Mouse (Mus musculus) erythroid progenitor cell, adult 5-6 weeks (primary cell): ENCODE measurements around the gene AW551984. TPM values are rescaled to one million over a fixed set of nuclear protein-coding genes. Genes with fewer than 3 reads are reported as not detected.

Source experiments
- ATAC-seq: replicated peaks from 2 replicates; pipeline ENCODE4 v1.8.0; 2016; ENCODE audit warnings: moderate number of reproducible peaks, mild to moderate bottlenecking, moderate TSS enrichment, inconsistent platforms; ENCODE audit not compliant: poor library complexity, low FRiP score, severe bottlenecking
- total RNA-seq, 2 experiments: library from RNA; stranded (forward) in 1 of 2; stranded (reverse) in 1 of 2; fragments of 150-400 nt in 1 of 2; fragments of 186-747, 209-891 nt in 1 of 2; gene quantifications; 2 replicates each; pipeline versions ENCODE4 v1.2.3 to v1.2.4; 2015 to 2017; ENCODE audit warnings: low replicate concordance in 2 of 2

AW551984 gene
- total RNA-seq (2015; ENCODE audit: low replicate concordance) (not detected in 2 replicates), total RNA-seq (2017; ENCODE audit: low replicate concordance) (not detected in 2 replicates)

DNA sequence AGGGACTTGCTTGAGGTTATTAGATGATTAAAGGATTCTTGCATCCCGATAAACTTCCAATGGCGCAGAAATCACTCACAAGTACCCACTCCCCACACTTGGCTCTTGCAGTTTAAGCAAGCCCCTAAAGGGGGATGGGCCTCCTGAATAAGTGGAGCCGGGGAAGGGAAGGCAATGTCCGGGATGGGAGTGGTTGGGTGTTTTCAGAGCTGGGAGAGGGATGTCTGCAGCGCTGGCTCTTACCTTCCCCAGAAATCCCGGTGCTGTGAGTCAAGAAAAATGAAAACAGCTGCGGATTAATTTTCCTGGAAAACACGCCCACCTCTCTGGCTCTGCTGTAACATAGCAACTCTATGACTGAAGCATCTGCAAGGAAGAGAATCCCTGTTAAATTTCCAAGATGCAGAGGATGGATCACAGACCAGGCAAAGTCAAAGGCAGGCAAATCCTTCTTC, at the start of gene AW551984:
TSS of gene AW551984 (minus strand) at position 405 of the 455 bp plus-strand sequence.
- ATAC-seq = no peak

DNA sequence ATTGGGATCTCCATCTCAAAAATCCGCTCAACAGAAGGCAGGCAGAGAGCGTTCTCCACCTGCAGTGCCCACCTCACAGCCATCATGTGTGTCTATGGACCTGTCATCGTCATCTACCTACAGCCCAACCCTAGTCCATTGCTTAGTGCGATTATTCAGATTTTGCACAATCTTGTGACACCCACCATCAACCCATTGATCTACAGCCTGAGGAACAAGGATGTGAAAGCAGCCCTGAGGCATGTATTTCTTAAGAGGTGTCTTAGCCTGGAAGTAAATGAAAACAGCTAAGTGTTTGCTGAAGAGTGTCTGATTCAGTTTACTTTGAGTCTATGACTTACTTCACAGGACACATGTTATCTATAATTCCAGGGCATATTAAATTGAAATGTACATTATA, 43.2 kb upstream of the AW551984 start:
- no peak for ATAC-seq

DNA sequence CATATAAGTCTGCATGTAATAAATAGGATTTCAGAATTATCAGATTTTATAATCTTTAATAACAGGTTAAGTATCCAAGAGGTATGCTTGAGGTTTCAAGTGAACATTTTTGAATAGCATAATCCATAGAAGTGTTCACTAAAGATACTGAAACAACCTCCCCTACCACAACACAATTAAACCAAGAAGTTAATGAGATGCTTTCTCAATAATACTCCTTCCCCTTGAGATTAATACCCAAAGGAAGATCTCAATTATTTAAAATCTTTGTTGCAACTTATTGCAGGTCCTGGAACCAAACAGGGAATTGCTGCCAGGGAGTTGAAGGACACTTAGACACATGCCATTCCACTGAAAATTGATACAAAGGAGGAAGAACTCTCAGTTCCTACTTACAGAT, 40.6 kb upstream of the AW551984 start, which contains the start of gene Olfr961:
TSS of gene Olfr961 (plus strand) at position 301 of the 400 bp plus-strand sequence.
- ATAC-seq = no peak

DNA sequence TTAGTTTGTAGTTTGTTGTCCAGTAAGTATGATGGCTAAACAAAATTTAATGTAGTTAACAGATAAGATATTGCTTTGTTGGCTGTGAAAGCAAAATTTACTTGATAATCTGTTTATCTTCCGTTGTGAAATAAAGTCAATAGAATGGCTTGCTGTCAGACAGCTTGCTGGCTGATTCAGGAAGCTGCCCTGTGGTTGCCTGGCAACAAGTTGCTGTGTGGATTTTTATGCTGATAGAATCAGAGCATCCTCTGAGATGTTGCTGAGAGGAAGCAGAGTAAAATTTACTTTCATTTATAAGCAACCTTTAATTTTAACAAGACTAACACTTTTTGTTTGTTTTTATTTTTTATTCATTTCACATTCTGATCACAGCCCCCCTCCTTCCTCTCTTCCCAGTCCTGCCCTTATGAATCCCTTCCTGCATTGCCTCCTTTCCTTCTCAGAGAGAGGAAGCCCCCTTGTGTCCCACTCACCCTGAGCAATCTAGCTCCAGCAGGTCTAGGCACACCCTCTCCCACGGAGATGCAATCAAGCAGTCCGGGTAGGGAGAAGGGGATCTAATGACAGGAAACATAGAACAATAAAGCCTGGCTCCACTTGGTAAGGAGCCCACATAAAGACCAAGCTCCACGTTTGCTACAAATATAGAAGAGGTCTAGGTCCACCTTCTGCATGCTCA, 29.9 kb upstream of the AW551984 start:
- no peak for ATAC-seq

DNA sequence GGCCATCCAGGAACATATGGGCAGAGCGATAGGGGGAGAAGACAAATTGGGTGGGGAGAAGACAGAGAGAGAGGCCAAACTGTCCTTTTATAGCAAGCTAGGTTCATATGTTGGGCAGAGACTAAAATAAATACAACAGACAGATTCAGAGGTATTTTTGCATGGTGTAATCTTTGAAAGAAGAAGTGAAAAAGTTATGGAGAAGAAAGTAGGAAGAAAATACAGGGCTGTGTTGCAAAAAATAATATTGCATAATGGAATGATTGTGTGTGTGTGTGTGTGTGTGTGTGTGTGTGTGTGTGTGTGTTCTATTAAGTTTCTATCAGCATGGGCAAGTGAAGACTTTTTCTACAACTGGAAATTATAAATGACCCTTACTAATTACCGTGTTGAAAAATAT, 24.9 kb upstream of the AW551984 start:
- ATAC-seq = no peak

DNA sequence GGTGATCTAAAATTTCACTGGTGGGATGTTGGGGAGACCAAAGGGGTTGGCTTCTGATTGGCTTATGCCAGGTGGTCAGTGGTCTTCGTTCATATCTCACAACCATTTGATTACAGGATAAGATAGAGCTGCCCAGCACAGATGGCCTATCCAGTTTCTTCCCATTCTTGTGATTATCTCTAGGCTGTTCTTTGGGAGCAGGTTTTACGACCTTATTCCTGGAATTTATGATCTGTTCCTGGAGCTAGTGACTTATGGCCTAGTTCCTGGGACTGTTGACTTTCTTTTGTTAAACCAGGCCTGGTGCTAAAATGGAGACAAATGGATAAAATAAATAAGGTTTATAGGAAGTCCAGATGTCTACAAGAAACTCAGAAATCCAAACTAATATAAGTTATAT, 20.5 kb upstream of the AW551984 start:
- no peak for ATAC-seq

DNA sequence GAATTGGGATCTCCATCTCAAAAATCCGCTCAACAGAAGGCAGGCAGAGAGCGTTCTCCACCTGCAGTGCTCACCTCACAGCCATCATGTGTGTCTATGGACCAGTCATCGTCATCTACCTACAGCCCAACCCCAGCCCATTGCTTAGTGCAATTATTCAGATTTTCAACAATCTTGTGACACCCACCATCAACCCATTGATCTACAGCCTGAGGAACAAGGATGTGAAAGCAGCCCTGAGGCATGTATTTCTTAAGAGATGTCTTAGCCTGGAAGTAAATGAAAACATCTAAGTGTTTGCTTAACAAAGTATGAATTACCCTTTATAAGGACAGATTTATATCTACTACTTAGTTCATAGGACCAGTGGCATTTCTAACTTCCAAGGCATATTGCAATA, 19.6 kb upstream of the AW551984 start:
- ATAC-seq = no peak

DNA sequence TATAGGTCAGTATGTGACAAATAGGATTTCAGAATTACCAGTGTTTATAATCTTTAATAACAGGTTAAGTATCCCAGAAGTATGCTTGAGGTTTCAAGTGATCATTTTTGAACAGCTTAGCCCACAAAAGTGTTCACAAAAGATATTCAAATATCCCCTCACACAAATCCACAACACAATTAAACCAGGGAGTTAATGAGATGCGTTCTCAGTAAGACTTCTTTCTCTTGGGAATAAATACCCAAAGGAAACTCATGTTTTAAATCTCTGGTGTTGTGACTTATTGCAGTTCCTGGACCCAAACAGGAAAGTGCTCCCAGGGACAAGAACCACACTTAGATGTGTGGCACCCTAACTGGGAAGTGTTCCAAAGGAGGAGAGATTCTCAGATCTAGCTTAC, 16.9 kb upstream of the AW551984 start, which contains the start of gene Olfr960:
TSS of gene Olfr960 (plus strand) at position 301 of the 400 bp plus-strand sequence.
- no peak for ATAC-seq

DNA sequence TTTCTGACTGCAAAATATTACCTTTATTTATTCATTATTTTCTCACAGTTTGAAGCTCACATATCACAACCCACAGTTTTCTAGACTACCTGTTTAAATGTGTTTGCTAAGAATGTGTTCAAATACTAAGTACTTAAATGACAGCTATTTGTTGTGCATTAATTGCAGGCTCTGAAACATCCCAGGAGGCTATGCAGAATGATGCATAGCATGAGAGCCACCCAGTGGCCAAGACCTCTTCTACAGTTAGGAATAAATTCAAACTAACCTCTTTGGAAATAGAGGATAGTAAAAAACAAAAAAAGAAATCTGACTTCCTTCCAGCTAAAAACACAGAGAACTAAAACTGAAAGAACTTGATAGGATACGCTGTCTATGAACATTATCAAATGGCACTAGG, 7.8 kb upstream of the AW551984 start:
- ATAC-seq = no peak

DNA sequence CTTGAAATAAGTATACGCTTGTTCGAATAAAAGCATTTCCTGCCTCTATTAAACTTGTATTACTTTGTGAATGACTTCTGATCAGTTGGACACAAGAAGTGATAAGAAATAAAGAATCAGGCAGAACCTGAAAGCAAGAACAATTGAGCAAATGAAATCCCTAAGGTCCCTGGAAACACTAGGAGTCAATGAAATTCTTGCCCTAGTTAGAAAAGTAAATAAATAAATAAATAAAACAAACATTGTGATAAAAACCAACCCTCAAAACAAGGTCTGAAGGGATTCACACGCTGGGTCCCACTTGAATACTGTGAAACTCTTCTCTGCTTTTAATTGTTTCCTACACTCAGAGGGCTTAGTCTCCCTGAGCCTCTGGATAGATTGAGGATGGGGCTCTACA, 6.2 kb upstream of the AW551984 start, which contains the start of gene Olfr148:
TSS of gene Olfr148 (plus strand) at position 301 of the 400 bp plus-strand sequence.
- ATAC-seq = no peak

DNA sequence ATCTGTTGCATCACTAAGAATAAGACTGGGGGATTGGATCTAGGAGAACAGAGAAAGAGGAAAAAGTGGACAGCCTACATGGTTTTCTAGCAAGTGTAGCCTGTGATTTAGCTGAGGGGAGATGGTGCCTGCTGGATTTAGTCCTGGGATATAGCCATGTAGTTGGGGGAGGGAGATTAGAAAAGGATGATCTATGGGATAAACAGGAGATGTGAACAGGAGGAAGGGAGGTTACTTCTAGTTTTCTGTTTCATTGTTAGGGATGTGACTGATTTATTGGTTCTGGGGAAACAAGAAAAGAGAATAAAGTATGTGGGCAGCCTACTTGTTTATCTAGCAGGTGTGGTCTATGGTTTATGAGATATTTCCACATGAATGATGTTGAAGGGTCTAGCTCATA, 4.3 kb upstream of the AW551984 start:
- no peak for ATAC-seq

DNA sequence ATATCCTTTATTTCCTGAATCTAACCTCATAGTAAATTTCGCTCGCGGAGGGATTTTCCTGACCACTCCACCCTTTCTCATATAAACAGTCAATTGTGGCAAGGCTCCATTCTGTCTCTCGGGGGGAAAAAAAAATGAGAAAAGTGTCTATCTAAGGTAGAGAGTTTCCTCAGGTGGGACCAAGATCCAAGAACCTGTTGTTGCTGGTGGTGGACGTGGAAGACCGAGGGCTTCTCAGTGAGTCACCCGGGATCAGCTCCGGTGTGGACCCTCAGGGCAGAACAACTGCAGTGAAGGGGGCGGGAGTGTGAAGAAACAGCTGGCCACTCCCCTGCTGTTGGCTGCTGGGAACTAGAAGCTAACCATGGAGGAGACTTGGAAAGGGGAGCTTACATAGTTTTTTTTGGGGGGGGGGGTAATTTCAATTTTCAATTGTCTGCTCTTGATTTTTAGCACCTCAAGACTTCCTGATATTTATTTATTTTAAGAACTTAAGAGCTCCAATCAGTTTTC, 814 bp downstream of the AW551984 start:
- ATAC-seq = no peak

DNA sequence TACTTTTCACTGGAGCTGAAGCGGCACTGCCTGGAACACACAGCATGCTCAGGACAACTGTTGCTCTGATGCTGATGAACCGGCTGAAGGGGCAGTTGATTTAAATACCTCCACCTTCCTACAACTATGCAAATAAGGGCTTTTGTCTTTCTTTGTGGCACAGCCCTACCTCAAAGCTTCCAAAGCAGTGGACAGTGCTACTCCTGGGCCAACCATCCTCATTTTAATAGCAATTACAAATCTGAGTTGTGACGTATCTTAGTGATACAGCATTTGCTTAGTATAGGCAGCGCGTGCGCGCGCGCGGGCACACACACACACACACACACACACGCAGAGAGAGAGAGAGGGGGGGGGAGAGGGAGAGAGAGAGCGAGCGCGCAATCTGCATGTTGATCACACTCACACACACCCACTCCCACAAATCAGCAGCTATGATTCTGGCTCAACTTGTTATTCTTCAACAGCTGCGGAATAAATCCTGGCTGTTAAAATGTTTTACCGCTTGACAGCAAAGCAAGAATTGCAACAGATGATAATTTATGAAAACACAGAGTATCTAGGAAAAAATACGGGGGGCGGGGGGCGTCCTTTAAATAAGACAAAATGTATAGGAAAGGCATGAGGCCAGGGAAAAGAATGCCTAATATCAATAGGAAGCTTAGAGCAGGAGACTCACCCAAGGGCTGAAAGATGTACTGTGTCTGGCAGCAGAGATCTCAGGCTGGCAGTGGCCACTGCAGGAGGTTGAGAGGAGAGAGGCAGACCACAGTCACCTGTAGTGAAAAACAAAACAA, 1.5 kb downstream of the AW551984 start:
- no peak for ATAC-seq

DNA sequence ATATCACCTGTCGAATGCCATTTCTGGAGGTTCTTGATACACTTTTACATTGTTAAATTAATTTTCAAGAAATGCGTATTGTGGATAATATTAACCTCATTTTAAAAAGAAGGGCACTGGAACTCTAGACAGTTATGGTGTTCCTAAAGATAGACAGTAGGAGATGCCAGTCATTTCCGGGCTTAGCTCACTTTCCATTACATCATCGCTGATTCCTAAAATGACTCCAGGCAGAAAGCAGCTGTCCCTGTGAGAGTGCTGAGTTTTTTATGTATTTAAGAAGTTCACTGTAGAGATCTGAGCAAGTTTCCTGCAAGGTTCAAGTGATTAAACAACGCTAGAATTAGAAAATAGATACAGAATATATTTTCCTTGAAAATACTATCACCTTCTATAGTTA, 27.2 kb downstream of the AW551984 start:
- no peak for ATAC-seq

DNA sequence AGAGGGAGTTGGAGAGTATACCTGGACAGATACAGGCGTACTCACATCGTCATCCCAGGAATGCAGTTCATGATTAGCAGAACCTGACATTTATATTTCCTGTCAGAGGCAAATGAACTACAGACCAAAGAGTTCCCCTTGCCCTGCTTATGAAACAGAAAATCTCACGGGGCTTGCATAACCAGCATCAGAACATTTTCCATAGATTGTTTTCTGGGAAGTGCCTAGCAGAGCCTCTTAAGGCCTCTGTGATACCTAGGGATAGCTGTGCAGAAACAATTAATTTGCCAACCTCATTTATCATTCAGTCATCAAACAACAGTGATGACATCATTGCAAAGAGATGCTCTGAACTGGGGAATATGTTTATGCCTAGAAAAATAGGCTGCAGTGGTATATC, 28.7 kb downstream of the AW551984 start, which contains the start of gene Olfr959:
TSS of gene Olfr959 (minus strand) at position 101 of the 400 bp plus-strand sequence.
- no peak for ATAC-seq

DNA sequence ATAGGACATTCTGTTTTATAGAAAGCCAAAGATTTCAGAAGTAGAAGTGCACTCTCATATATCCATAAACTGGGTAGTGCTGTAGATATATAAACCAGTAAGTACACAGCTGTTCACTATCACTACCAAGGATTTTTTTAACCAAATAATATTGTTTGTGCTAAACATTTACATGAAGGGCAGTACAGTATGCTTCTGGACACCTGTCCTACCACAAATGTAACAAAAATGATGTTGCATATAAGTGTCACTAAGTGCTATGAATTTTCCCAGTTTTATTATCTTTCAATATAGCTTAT, 45.9 kb downstream of the AW551984 start:
- ATAC-seq = no peak

DNA sequence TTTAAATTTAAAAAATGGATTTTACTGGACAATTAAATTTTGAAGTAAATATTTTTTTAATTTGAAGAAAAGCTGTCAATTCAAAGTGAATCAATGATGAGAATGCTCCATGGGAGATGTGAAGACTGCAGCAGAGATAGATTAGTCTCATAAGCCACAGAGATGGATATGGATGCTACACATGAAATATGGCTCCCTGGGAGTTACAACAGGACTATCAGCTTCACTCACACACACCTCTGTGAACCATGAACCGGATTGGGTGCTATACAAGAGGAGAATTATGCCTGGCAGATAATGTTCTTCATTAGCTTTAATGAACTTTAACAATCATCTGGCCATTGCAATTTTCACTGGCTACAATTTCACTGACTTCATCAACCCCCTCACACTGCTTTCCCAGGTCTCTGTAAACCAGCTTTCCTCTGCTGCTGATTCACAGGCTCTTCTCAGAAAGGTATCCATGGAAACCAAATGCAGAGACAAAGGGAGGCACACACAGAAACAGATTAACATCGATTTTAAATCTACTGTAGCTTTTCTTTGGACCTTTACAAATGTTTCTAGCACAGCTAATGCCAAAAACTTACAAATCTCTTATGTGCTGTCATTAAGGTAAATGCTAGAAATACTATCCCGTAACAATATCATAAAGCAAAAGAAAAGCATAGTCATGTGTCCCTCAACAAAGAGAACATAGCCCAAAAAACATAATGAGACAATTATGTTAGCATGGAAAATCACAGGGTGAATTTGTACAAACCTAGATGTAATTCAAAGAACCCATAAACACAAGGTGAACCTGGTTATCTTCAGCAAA, 46.5 kb downstream of the AW551984 start:
- ATAC-seq = no peak

DNA sequence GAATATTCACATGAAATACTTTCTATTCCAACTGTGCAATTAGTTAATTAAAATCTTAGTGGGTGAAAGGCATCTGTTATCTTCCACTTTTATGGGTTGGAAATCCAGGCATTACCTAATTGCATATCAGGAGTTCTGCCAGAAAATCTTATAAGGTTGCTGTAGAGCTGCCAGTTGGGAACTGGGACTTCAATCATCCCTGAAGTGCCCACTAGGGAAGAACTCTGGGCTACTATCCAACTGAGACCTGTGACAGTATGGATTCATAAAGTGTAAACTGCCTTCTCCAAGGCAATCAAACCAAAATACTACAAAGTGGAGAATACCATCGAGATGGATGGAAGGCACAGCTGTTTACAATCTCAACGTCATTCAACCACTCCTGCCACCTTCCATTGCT, 50.3 kb downstream of the AW551984 start, which contains the start of gene Olfr958:
TSS of gene Olfr958 (minus strand) at position 109 of the 400 bp plus-strand sequence.
- ATAC-seq = no peak

DNA sequence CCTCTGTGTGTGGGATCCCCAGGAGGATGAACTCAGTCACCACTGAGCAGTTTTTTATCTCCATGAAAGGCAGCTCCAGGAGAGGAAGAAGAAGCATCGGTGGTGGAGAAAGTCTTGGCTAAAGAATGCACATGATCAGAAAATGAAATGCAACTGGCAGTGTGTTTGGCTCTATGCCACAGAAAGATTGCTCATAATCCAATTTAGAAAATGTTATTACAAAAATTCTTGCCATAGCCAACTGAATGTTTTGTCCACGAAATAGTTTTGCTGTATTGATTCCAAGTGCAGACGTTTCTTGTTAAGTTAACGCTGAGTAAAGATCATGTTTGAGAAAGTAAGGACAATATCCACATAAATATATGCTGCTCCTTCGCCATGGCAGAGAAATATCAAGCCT, 53.4 kb downstream of the AW551984 start:
- no peak for ATAC-seq
